Mouse (Mus musculus) embryo, embryonic 10.5 days (tissue): ENCODE measurements around the gene Tradd.
"Not testable (repeated sequence)": the region's sequence is repeated elsewhere in the genome, so short reads cannot be mapped to it uniquely, and the experiment has no call there.

Experiments
- DNase-seq: peaks from one replicate; pipeline ENCODE4 v3.0.0-alpha.2; 2015; ENCODE audit warnings: low spot score

Gene Tradd

GRCm38 (mm10) chr8:105237442-105238142, 26.8 kb downstream of the Tradd start:
- no peak for DNase-seq

- no peak for DNase-seq
Measured at GRCm38 (mm10) chr8:105235206-105235605, 29.2 kb downstream of the Tradd start.

GRCm38 (mm10) chr8:105233126-105233935, 31.1 kb downstream of the Tradd start:
- DNase-seq: no peak

- not testable (repeated sequence) for DNase-seq
Measured at GRCm38 (mm10) chr8:105232321-105232693, 32.1 kb downstream of the Tradd start.

- no peak for DNase-seq
Measured at GRCm38 (mm10) chr8:105231503-105232320, 32.7 kb downstream of the Tradd start.

- DNase-seq: no peak
Measured at GRCm38 (mm10) chr8:105225917-105226316, 38.5 kb downstream of the Tradd start.

- no peak for DNase-seq
Measured at GRCm38 (mm10) chr8:105225272-105225593, 39.2 kb downstream of the Tradd start.

- peak; percentile 97 for DNase-seq
Measured at GRCm38 (mm10) chr8:105224413-105225271, 39.8 kb downstream of the Tradd start, which contains the start of gene D230025D16Rik. TSS of gene D230025D16Rik (plus strand) at chr8:105225145.

- DNase-seq: no peak
Measured at GRCm38 (mm10) chr8:105223850-105224249, 40.6 kb downstream of the Tradd start.

- DNase-seq: peak; percentile 86
Measured at GRCm38 (mm10) chr8:105217926-105218522, 46.4 kb downstream of the Tradd start.

GRCm38 (mm10) chr8:105214104-105214503, 50.3 kb downstream of the Tradd start:
- no peak for DNase-seq

- DNase-seq: no peak
Measured at GRCm38 (mm10) chr8:105209153-105210110, 55.0 kb downstream of the Tradd start.
